Mouse (Mus musculus) erythroblast, embryonic 14.5 days (primary cell): ENCODE measurements around the gene Tjp1.

Experiments
- GATA1 ChIP-seq: IDR thresholded peaks from 2 replicates; pipeline ENCODE4 v1.6.1; 2012; ENCODE audit warnings: low read length, inconsistent platforms, mixed read lengths
- TAL1 ChIP-seq: IDR thresholded peaks from 3 replicates; pipeline ENCODE4 v1.6.1; 2012; ENCODE audit warnings: low read length, inconsistent platforms, mixed read lengths

GRCm38 (mm10) chr7:65282886-65283285 lies 244.7 kb downstream of the Tjp1 start:
- no peak for TF ChIP-seq GATA1
- TF ChIP-seq TAL1: no peak
